Mouse (Mus musculus): ENCODE measurements at regions not wholly inside any gene's neighbourhood (a gene's known extent, or its start where the extent isn't known, plus 50 kb on each side); places are given as distances from the start of the nearest gene placed in this dataset.

DNA sequence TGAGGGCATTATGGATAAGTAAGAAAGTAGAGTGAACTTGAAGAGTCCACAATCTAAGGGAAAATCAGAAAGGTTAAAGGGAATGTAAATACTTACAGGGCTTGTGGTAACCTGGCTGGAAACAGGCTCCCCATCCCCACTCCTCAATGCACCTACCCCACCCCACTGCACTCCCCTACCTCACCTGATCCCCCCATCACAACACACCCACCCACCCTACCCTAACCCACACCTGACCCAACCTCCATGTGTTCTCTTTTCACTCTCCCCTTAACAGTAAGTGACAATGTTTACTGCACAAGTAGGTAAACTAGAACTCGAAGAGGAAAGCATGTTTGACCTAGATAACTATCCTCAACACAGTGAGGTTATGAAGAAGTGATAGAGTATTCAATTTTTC lies 247.9 kb upstream of the Zc3h15 start:
- DNase-seq (ENCODE audit: low spot score): no peak

DNA sequence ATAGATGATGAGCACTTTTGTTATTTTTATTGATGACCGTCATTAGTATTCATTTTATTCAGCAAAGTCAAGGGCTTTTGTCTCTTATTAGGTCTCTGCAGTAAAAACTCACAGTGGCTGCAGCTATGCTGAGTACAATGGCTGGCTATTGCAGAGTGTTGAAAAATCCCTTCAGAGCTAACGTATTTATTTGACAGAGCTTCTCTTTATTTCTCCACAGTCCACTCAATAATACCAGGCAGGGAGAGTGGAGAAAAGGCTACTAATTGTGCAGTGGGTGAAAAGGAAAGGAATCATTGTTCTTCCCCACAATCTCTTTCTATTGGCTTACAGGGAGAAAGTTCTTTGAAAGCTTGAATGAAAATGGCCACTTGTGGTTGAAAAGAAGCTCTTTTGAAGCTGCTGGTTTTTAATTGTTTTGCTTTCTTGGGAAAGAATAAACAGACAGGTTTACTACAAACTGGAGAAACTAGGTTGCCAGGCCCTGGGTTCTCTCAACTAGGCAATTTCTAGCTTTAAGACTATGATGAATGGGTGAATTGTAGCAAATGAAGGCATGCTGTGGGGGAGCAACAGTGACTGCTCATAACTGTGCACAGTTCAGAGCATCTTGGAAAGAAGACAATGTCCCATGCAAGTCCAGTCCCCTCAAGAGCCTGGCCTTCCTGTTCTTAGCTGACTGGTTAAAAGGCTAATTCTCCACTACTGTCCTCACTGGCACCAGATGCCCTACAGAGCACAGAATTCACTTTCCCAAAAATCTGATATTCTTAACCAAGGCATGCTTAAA lies 247.2 kb upstream of the Zc3h15 start:
- peak; percentile 22 for DNase-seq (ENCODE audit: low spot score)

DNA sequence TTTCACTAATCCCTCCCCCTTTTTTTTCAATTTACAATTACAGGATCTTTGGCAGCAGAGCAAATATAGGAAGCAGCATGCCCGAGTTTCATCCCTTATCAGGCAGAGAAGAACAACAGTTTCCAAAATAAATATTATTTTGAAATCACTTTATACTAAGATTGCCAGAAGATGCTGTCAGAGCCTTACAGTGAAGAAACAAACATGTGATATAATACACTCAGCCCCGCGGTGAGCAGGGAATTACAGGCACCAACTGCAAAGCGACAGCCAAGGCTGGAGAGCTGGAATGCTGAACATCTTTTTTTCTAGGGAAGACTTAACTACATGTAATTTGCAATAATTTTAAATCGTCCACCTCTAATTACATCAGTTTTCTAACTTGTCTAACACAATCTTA lies 201.5 kb upstream of the Zc3h15 start:
- DNase-seq (ENCODE audit: low spot score): no peak

DNA sequence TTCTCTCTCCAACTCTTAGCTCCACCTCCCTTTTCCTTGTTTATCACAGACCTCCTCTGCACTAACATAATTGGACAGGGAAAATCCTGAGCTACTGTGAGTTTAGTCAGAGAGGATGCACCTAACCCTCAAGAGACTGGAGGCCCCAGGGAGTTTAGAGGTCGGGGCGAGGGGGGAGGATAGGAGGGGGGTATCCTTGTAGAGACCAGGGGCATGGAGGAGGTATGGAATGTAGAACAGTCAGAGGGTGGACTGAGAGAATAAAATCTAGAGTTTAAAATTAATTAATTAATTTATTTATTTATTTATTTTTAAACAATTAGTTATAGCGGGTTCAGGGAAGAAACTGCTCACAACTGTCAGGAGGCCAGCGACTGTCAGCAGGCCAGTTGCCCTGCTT lies 192.9 kb upstream of the Zc3h15 start:
- no peak for DNase-seq (ENCODE audit: low spot score)
